Mouse (Mus musculus) lung, adult 18-20 months (tissue): Measurements from ENCODE around the gene Wfdc12.
"Not testable (repeated sequence)": the region's sequence is repeated elsewhere in the genome, so short reads cannot be mapped to it uniquely, and the experiment has no call there.

Source experiments
- DNase-seq, 2 experiments: peaks; one replicate each; pipeline ENCODE4 v3.0.0; 2022; ENCODE audit warnings: mixed read lengths in 2 of 2

Wfdc12 gene

GRCm38 (mm10) chr2:164190576-164190975, at the start of gene Wfdc12:
Gene Wfdc12 (minus strand): TSS chr2:164190608.
- peak in 1 of 2 experiments; percentile 36 for DNase-seq

- no peak for DNase-seq
Observed at GRCm38 (mm10) chr2:164238366-164238765, 48.0 kb upstream of the Wfdc12 start, which contains the start of gene Svs2. Gene Svs2 (minus strand): TSS chr2:164238466.

GRCm38 (mm10) chr2:164232671-164233070, 42.3 kb upstream of the Wfdc12 start:
- DNase-seq, result no peak

- DNase-seq, result no peak
Observed at GRCm38 (mm10) chr2:164228361-164229070, 38.1 kb upstream of the Wfdc12 start.

GRCm38 (mm10) chr2:164221522-164221921, 31.1 kb upstream of the Wfdc12 start, which contains the start of gene Wfdc15b:
Gene Wfdc15b (minus strand): TSS chr2:164221660.
- no peak for DNase-seq

GRCm38 (mm10) chr2:164219295-164219694, 28.9 kb upstream of the Wfdc12 start:
- no peak for DNase-seq

GRCm38 (mm10) chr2:164212711-164213110, 22.3 kb upstream of the Wfdc12 start:
- no peak for DNase-seq

- DNase-seq, result no peak
Observed at GRCm38 (mm10) chr2:164210892-164211291, 20.5 kb upstream of the Wfdc12 start.

GRCm38 (mm10) chr2:164206676-164207075, 16.3 kb upstream of the Wfdc12 start:
- DNase-seq, result no peak

GRCm38 (mm10) chr2:164206011-164206410, 15.6 kb upstream of the Wfdc12 start:
- not testable (repeated sequence) for DNase-seq

- no peak for DNase-seq
Observed at GRCm38 (mm10) chr2:164199626-164200327, 9.4 kb upstream of the Wfdc12 start, which contains the start of gene Wfdc15a. Gene Wfdc15a (minus strand): TSS chr2:164200130.

GRCm38 (mm10) chr2:164196700-164196990, 6.2 kb upstream of the Wfdc12 start:
- DNase-seq, result no peak

- DNase-seq, result no peak
Observed at GRCm38 (mm10) chr2:164195971-164196699, 5.7 kb upstream of the Wfdc12 start.

GRCm38 (mm10) chr2:164194959-164195630, 4.7 kb upstream of the Wfdc12 start:
- no peak for DNase-seq

- no peak for DNase-seq
Observed at GRCm38 (mm10) chr2:164192279-164192678, 1.9 kb upstream of the Wfdc12 start.

- DNase-seq, result no peak
Observed at GRCm38 (mm10) chr2:164188722-164189121, 1.7 kb downstream of the Wfdc12 start.

GRCm38 (mm10) chr2:164184145-164184719, 6.2 kb downstream of the Wfdc12 start:
- DNase-seq, result no peak

- no peak for DNase-seq
Observed at GRCm38 (mm10) chr2:164183340-164183739, 7.1 kb downstream of the Wfdc12 start.

- DNase-seq, result no peak
Observed at GRCm38 (mm10) chr2:164182692-164183255, 7.6 kb downstream of the Wfdc12 start, which contains the start of gene Wfdc5. Gene Wfdc5 (minus strand): TSS chr2:164182742.

- DNase-seq, result peak in 1 of 2 experiments; percentile 56
Observed at GRCm38 (mm10) chr2:164180770-164181169, 9.6 kb downstream of the Wfdc12 start.

- peak in 1 of 2 experiments; percentile 40 for DNase-seq
Observed at GRCm38 (mm10) chr2:164180124-164180523, 10.3 kb downstream of the Wfdc12 start.

GRCm38 (mm10) chr2:164177831-164178230, 12.6 kb downstream of the Wfdc12 start:
- no peak for DNase-seq
